Mouse (Mus musculus) E14TG2a.4 (cell line): ENCODE measurements at regions not wholly inside any gene's neighbourhood (a gene's known extent, or its start where the extent isn't known, plus 50 kb on each side); places are given as distances from the start of the nearest gene placed in this dataset.

ENCODE experiments used
- CTCF ChIP-seq: conservative IDR thresholded peaks from 2 replicates; pipeline ENCODE4 v1.5.1; 2014; ENCODE audit warnings: low read length
- POU5F1 ChIP-seq: IDR thresholded peaks from 2 replicates; pipeline ENCODE4 v1.6.1; 2014; ENCODE audit warnings: low read length, borderline replicate concordance

DNA sequence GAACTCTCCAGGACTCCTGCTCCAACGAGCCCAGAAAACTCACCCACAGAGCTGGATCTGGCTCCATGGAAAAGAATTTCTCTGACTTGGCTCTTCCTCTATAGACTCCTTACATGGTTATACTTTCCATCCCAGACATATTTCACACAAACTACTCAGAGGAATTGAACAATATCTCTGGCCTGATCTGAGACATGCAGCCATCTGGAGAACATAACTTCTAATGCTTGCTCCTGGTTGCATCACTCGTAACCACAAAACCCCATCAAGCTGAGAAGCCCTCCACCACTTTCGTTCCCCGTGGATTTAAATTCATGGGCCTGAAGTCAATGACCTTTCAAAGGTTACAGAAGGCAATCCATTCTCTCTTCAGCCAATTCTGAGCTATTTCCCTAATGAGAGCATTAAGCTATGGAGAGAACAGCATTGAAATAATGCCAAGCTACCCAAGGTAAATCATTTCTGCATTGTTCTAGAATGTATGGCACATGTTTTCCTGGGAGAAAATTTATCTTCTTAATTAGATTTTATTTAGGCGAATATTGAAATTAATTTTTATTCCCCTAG is 294.0 kb upstream of the Acvr2a start:
- no peak for TF ChIP-seq POU5F1
- no peak for TF ChIP-seq CTCF
